Mouse (Mus musculus) embryonic facial prominence, embryonic 14.5 days (tissue): ENCODE measurements around the gene Sh3rf3. TPM values are rescaled to one million over a fixed set of nuclear protein-coding genes. Genes with fewer than 3 reads are reported as not detected.
"Not testable (repeated sequence)": the region's sequence is repeated elsewhere in the genome, so short reads cannot be mapped to it uniquely, and the experiment has no call there.

Experiments used
- ATAC-seq: fragments of 200-750 bp; cut with Nextera tagmentation; 2 replicates; pipeline ENCODE4 v1.8.0; 2017; ENCODE audit warnings: low read depth, moderate number of reproducible peaks, moderate TSS enrichment
- DNase-seq: peaks from one replicate; pipeline ENCODE4 v3.0.0-alpha.2; 2015; ENCODE audit warnings: low spot score
- H3K27ac ChIP-seq: fragments of 300-500 bp; sonication (generic); replicated peaks from 2 replicates; pipeline ENCODE4 v1.5.1; 2014; ENCODE audit warnings: low read depth, mild to moderate bottlenecking, low read length, moderate library complexity
- H3K27me3 ChIP-seq: fragments of 300-500 bp; sonication (generic); replicated peaks from 2 replicates; pipeline ENCODE4 v1.6.1; 2014; ENCODE audit warnings: low read length; ENCODE audit not compliant: control insufficient read depth, insufficient read depth
- H3K36me3 ChIP-seq: fragments of 300-500 bp; sonication (generic); 2 replicates; pipeline ENCODE4 v1.6.1; 2014; ENCODE audit warnings: low read length, mixed read lengths; ENCODE audit not compliant: control insufficient read depth, insufficient read depth
- H3K4me1 ChIP-seq: fragments of 300-500 bp; sonication (generic); 2 replicates; pipeline ENCODE4 v1.6.1; 2014; ENCODE audit warnings: antibody characterized with exemption, low read length; ENCODE audit not compliant: control insufficient read depth, insufficient read depth
- H3K4me2 ChIP-seq: fragments of 300-500 bp; sonication (generic); 2 replicates; pipeline ENCODE4 v1.6.1; 2014; ENCODE audit warnings: low read depth, mild to moderate bottlenecking, low read length, moderate library complexity, mixed read lengths
- H3K4me3 ChIP-seq: fragments of 300-500 bp; sonication (generic); 2 replicates; pipeline ENCODE4 v1.5.1; 2014; ENCODE audit warnings: low read depth, mild to moderate bottlenecking, low read length
- H3K9ac ChIP-seq: fragments of 300-500 bp; sonication (generic); 2 replicates; pipeline ENCODE4 v1.6.1; 2014; ENCODE audit warnings: low read depth, mild to moderate bottlenecking, low read length, moderate library complexity, mixed read lengths
- H3K9me3 ChIP-seq: fragments of 300-500 bp; sonication (generic); 2 replicates; pipeline ENCODE4 v1.6.1; 2016; ENCODE audit warnings: low read length; ENCODE audit not compliant: control insufficient read depth
- WGBS: fragments of 180-500 bp; shearing (Covaris S2); extraction: QIAGEN DNeasy Blood & Tissue Kit; methylation state at CpG from one replicate; pipeline ENCODE4 v1.1.7; 2014; 5-methylcytosine and 5-hydroxymethylcytosine counted together
- polyA plus RNA-seq: library from polyadenylated mRNA; unstranded; fragments of >200 nt; fragmentation: Nextera tagmentation; extraction: Ambion mirVana; gene quantifications from 2 replicates; pipeline ENCODE4 v1.2.1, GENCODE M21; 2014

Sh3rf3 gene
- polyA plus RNA-seq, 1 experiment from 2014 or later: 3.1 TPM

- Histone ChIP-seq H3K9me3 (no peaks in the 10 kb centered on the region), H3K4me1 (no peaks in the 10 kb centered on the region), H3K9ac (no peak overlapping the region), H3K4me2 (no peak overlapping the region), H3K27ac (no peak overlapping the region), H3K4me3 (no peak overlapping the region), H3K27me3 (no peaks in the 10 kb centered on the region), H3K36me3 (no peaks in the 10 kb centered on the region)
- WGBS: 71% methylated on average over 10 of the region's 10 CpGs
- DNase-seq: peak; percentile 30
- ATAC-seq: no peak
Measured at GRCm38 (mm10) chr10:59077909-59078308, 264.8 kb downstream of the Sh3rf3 start.

- Histone ChIP-seq H3K4me1 (no peaks in the 10 kb centered on the region), H3K27me3 (no peaks in the 10 kb centered on the region), H3K36me3 (no peaks in the 10 kb centered on the region), H3K27ac (no peak overlapping the region), H3K4me3 (no peak overlapping the region), H3K9me3 (no peaks in the 10 kb centered on the region), H3K9ac (no peak overlapping the region), H3K4me2 (no peak overlapping the region)
- 94% methylated on average over 5 of the region's 5 CpGs for WGBS
- no peak for ATAC-seq
- DNase-seq: no peak
Measured at GRCm38 (mm10) chr10:59085604-59086003, 272.4 kb downstream of the Sh3rf3 start.

GRCm38 (mm10) chr10:59086578-59086977 lies 273.4 kb downstream of the Sh3rf3 start:
- Histone ChIP-seq H3K27ac (no peak overlapping the region), H3K4me2 (no peak overlapping the region), H3K9ac (no peak overlapping the region), H3K27me3 (no peaks in the 10 kb centered on the region), H3K9me3 (no peaks in the 10 kb centered on the region), H3K36me3 (no peaks in the 10 kb centered on the region), H3K4me1 (no peaks in the 10 kb centered on the region), H3K4me3 (no peak overlapping the region)
- ATAC-seq (no peak), DNase-seq (no peak)
- 79% methylated on average over 5 of the region's 5 CpGs for WGBS

GRCm38 (mm10) chr10:59089861-59090621 lies 276.9 kb downstream of the Sh3rf3 start:
- Histone ChIP-seq H3K9me3 (no peaks in the 10 kb centered on the region), H3K9ac (no peak overlapping the region), H3K4me3 (no peak overlapping the region), H3K4me2 (no peak overlapping the region), H3K4me1 (no peaks in the 10 kb centered on the region), H3K27ac (no peak overlapping the region), H3K27me3 (no peaks in the 10 kb centered on the region), H3K36me3 (no peaks in the 10 kb centered on the region)
- DNase-seq (peak; percentile 27), ATAC-seq (peak; percentile 67; the same call in 1 of the 2 replicates)
- 69% methylated on average over 14 of the region's 14 CpGs for WGBS

GRCm38 (mm10) chr10:59090622-59090971 lies 277.4 kb downstream of the Sh3rf3 start:
- H3K4me3 ChIP-seq: no peak overlapping the region
- no peaks in the 10 kb centered on the region for H3K36me3 ChIP-seq
- no peak overlapping the region for H3K9ac ChIP-seq
- ATAC-seq (no peak), DNase-seq (no peak)
- H3K27ac ChIP-seq: no peak overlapping the region
- WGBS: 72% methylated on average over 7 of the region's 7 CpGs
- H3K4me1 ChIP-seq: no peaks in the 10 kb centered on the region
- no peak overlapping the region for H3K4me2 ChIP-seq
- H3K9me3 ChIP-seq: no peaks in the 10 kb centered on the region
- H3K27me3 ChIP-seq: no peaks in the 10 kb centered on the region

GRCm38 (mm10) chr10:59091556-59091955 lies 278.4 kb downstream of the Sh3rf3 start:
- H3K4me3 ChIP-seq: no peak overlapping the region
- H3K4me2 ChIP-seq: no peak overlapping the region
- 89% methylated on average over 8 of the region's 8 CpGs for WGBS
- no peak for DNase-seq
- ATAC-seq: no peak
- no peaks in the 10 kb centered on the region for H3K27me3 ChIP-seq
- no peaks in the 10 kb centered on the region for H3K36me3 ChIP-seq
- no peak overlapping the region for H3K9ac ChIP-seq
- no peaks in the 10 kb centered on the region for H3K9me3 ChIP-seq
- H3K27ac ChIP-seq: no peak overlapping the region
- no peaks in the 10 kb centered on the region for H3K4me1 ChIP-seq

GRCm38 (mm10) chr10:59091988-59092387 lies 278.8 kb downstream of the Sh3rf3 start:
- Histone ChIP-seq H3K4me2 (no peak overlapping the region), H3K27me3 (no peaks in the 10 kb centered on the region), H3K4me3 (no peak overlapping the region), H3K27ac (no peak overlapping the region), H3K36me3 (no peaks in the 10 kb centered on the region), H3K9ac (no peak overlapping the region), H3K9me3 (no peaks in the 10 kb centered on the region), H3K4me1 (no peaks in the 10 kb centered on the region)
- 89% methylated on average over 7 of the region's 7 CpGs for WGBS
- no peak for DNase-seq
- no peak for ATAC-seq

GRCm38 (mm10) chr10:59103076-59103475 lies 289.9 kb downstream of the Sh3rf3 start:
- not testable (repeated sequence) for ATAC-seq, H3K36me3 ChIP-seq, H3K4me3 ChIP-seq, H3K4me2 ChIP-seq, H3K9ac ChIP-seq, H3K4me1 ChIP-seq, DNase-seq, H3K27me3 ChIP-seq, H3K27ac ChIP-seq, H3K9me3 ChIP-seq
- 83% methylated on average over 5 of the region's 5 CpGs for WGBS

- Histone ChIP-seq H3K36me3 (no peaks in the 10 kb centered on the region), H3K27ac (no peak overlapping the region), H3K4me3 (no peak overlapping the region), H3K4me1 (no peaks in the 10 kb centered on the region), H3K4me2 (no peak overlapping the region), H3K9ac (no peak overlapping the region), H3K27me3 (no peaks in the 10 kb centered on the region), H3K9me3 (no peaks in the 10 kb centered on the region)
- DNase-seq (no peak), ATAC-seq (no peak)
- 87% methylated on average over 5 of the region's 5 CpGs for WGBS
Measured at GRCm38 (mm10) chr10:59104683-59105082, 291.5 kb downstream of the Sh3rf3 start.
